Mouse (Mus musculus) lung, adult 2 months (tissue): ENCODE data around the gene Pfn1.

Experiments
- CTCF ChIP-seq: fragments of 200-500 bp; IDR thresholded peaks from 2 replicates; pipeline ENCODE4 v1.5.1; 2011; ENCODE audit warnings: mild to moderate bottlenecking, low read length, control low read depth; ENCODE audit not compliant: insufficient read depth
- POLR2A ChIP-seq: fragments of 200-500 bp; IDR thresholded peaks from 2 replicates; pipeline ENCODE4 v1.6.1; 2011; ENCODE audit warnings: low read depth, mild to moderate bottlenecking, control low read depth, low read length, borderline replicate concordance; ENCODE audit errors: extremely low read depth

DNA sequence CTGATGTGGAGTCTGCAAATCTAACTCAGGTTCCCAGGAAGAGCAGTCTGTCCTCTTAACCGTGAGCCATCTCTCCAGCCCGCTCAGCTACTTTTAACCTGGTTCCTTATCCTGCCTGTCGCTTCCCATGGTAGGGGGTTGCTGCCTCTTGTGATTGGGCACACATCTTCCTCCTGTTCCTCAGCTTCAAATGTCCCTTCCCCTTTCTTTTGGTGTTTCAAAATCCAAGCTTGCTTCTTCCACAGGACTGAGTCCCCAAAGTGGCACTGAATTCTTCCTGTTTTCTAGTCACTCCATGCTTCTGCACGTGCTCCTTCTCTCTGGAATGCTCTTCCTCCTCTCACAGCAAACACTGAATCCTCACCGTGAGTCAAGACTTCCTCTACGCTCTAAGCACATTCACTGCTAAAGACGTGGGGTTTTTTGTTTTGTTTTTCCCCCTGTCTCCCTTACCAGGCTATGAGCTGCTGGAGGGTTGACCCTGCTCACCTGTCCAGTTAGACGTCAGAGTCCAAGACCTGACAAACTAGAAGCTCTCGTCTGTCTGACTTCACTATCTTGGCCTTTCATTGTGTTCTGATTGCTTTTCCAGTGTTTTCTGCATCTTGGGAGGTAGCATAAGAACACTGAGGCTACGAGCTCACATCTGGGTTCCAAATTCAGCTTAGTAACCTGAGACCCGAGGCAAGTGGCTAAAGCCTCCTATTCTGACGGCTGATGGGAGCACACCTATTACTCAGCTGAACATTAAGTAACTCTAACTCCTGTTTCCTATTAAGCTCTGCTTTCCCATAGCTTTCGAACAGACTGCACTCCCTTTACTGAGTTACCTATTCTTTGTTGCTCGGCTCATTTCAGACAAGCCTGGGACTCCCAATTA lies 13.1 kb upstream of the Pfn1 start:
- TF ChIP-seq POLR2A (no peak), CTCF (no peak)
